Mouse (Mus musculus) small intestine, adult 2 months (tissue): ENCODE results near the gene Crocc2.

Source experiments
- CTCF ChIP-seq: fragments of 200-500 bp; IDR thresholded peaks from 2 replicates; pipeline ENCODE4 v1.5.1; 2012; ENCODE audit warnings: low read depth, mild to moderate bottlenecking, control low read depth, inconsistent platforms, low read length, moderate library complexity, mixed read lengths; ENCODE audit not compliant: insufficient replicate concordance, insufficient read length; ENCODE audit errors: extremely low read depth
- POLR2A ChIP-seq: fragments of 200-500 bp; IDR thresholded peaks from 2 replicates; pipeline ENCODE4 v1.6.1; 2012; ENCODE audit warnings: low read depth, mild to moderate bottlenecking, control low read depth, inconsistent platforms, low read length, moderate library complexity

- TF ChIP-seq CTCF, result no peak
- TF ChIP-seq POLR2A, result no peak
Observed at GRCm38 (mm10) chr1:93257560-93257959, 89.0 kb downstream of the Crocc2 start.
